Mouse (Mus musculus) ES-Bruce4 (cell line): ENCODE measurements around the gene Metrnl.

ENCODE experiments used
- CTCF ChIP-seq: IDR thresholded peaks from one replicate; pipeline ENCODE4 v1.8.1; 2011; ENCODE audit warnings: low read depth, low read length
- POLR2A ChIP-seq: IDR thresholded peaks from one replicate; pipeline ENCODE4 v1.8.1; 2011; ENCODE audit warnings: low read length; ENCODE audit not compliant: insufficient read depth

DNA sequence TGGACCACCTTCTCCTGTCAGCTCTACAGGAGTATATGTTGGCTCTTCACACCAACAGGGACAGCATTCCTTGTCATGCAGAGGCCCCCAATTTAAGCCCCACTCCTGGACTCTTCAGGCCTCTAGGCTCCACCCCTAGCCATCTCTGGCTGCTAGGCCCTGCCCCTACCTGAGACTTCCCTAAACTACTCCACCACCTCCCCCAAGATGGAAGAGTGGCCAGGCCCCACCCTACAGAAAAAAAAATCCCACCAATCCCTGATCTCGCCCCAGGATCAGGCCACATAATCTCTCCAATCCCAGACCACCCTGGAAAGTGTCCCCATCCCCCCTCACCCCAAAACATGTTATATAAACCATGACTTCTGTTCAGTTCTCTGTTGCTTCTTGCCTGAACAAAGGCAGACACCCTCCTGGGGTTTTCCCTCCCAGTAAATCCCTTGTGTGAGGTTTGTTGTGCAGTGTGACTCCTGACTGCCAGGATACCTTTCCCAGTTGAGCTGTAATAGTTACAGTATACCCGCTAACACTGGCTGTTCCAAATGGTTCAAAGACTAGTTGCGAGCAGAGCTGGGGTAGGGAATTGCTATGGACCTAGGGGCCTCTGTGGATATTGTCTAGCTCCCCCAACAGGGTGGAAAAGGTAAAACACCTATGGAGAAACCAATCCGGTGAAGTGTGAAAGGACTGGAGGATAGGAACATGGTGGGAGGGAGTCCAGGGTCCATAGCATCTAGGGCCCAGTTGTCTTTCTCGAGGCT is 5.9 kb upstream of the Metrnl start:
- TF ChIP-seq POLR2A = no peak
- no peak for TF ChIP-seq CTCF
